Mouse (Mus musculus) CH12.LX (cell line): ENCODE measurements around the gene Agl.

Experiments
- CTCF ChIP-seq, 2 experiments: IDR thresholded peaks in 1 of 2; conservative IDR thresholded peaks in 1 of 2; 2 replicates each; pipeline ENCODE4 v1.5.1; 2011 to 2012; ENCODE audit warnings: low read depth in 2 of 2, low read length in 2 of 2, improper control_type of control experiment in 1 of 2, inconsistent platforms in 1 of 2, mild to moderate bottlenecking in 1 of 2, moderate library complexity in 1 of 2
- ELF1 ChIP-seq: IDR thresholded peaks from 2 replicates; pipeline ENCODE4 v1.6.1; 2014; ENCODE audit warnings: low read depth, mild to moderate bottlenecking, inconsistent platforms, low read length, improper control_type of control experiment
- EP300 ChIP-seq: IDR thresholded peaks from 2 replicates; pipeline ENCODE4 v1.6.1; 2011; ENCODE audit warnings: low read length, improper control_type of control experiment
- MEF2A ChIP-seq: IDR thresholded peaks from 2 replicates; pipeline ENCODE4 v1.6.1; 2014; ENCODE audit warnings: low read depth, mild to moderate bottlenecking, inconsistent platforms, low read length, improper control_type of control experiment, borderline replicate concordance
- MXI1 ChIP-seq: IDR thresholded peaks from 2 replicates; pipeline ENCODE4 v1.6.1; 2011; ENCODE audit warnings: mild to moderate bottlenecking, low read depth, low read length, improper control_type of control experiment
- NELFE ChIP-seq: IDR thresholded peaks from 2 replicates; pipeline ENCODE4 v1.6.1; 2011; ENCODE audit warnings: low read depth, low read length, improper control_type of control experiment
- POLR2A ChIP-seq: IDR thresholded peaks from 2 replicates; pipeline ENCODE4 v1.6.1; 2011; ENCODE audit warnings: low read depth, mild to moderate bottlenecking, improper control_type of control experiment, low read length
- RCOR1 ChIP-seq: conservative IDR thresholded peaks from 2 replicates; pipeline ENCODE4 v1.6.1; 2012; ENCODE audit warnings: low read depth, mild to moderate bottlenecking, inconsistent platforms, low read length, improper control_type of control experiment
- SIN3A ChIP-seq: IDR thresholded peaks from 2 replicates; pipeline ENCODE4 v1.6.1; 2012; ENCODE audit warnings: low read length, improper control_type of control experiment, inconsistent platforms
- SMC3 ChIP-seq: IDR thresholded peaks from 2 replicates; pipeline ENCODE4 v1.6.1; 2011; ENCODE audit warnings: low read depth, low read length, improper control_type of control experiment

GRCm38 (mm10) chr3:116751191-116751860 lies 56.6 kb downstream of the Agl start:
- TF ChIP-seq MXI1 (no peak), CTCF (conservative IDR thresholded peaks at IDR 0.05 in 1 of 2, IDR thresholded peaks at IDR 0.05 in 1 of 2; ENCODE audit: low read depth in 2 of 2, low read length in 2 of 2) (peak; percentile 46 to 67; a peak in 3 of 4 replicates), POLR2A (no peak), NELFE (no peak), MEF2A (no peak), RCOR1 (no peak), SMC3 (peak; percentile 61), ELF1 (no peak), EP300 (no peak), SIN3A (no peak)
